Mouse (Mus musculus): ENCODE measurements at regions not wholly inside any gene's neighbourhood (a gene's known extent, or its start where the extent isn't known, plus 50 kb on each side); places are given as distances from the start of the nearest gene placed in this dataset.

DNA sequence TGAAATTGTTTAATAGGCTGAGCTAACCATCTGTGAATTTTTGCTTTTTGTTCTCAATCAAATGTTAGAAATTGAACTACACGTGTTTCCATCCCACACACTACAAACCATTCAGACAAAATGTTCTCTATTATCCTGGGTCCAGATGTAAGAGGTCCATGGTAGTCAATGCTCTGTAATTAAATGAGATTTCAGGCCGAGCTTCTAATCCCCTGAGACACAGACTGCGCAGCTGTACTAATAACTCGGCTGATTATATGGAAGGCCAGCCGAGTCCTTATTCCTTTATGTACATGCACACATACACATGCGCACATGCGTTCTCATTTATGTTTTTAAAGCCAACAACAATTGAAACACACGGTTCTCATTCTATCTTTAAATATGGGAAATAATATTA is 118.3 kb upstream of the Slc25a13 start:
- Histone ChIP-seq H3K9me3 (replicated peaks; ENCODE audit: insufficient read depth, low read length) (no peaks in the 10 kb centered on the region), H3K79me2 (ENCODE audit: control insufficient read depth, insufficient read depth, low read length, poor library complexity) (no peaks in the 10 kb centered on the region), H3K4me3 (ENCODE audit: control insufficient read depth in 1 of 2, insufficient read depth in 1 of 2, low read depth in 2 of 2, low read length in 2 of 2) (no peak overlapping the region), H3K4me1 (ENCODE audit: control insufficient read depth in 1 of 2, insufficient read depth in 2 of 2, low read length in 2 of 2) (no peaks in the 10 kb centered on the region), H3K27ac (ENCODE audit: control insufficient read depth, low read depth, low read length) (no peak overlapping the region), H3K36me3 (ENCODE audit: control insufficient read depth in 1 of 2, insufficient read depth in 2 of 2, low read length in 2 of 2) (no peaks in the 10 kb centered on the region), H3K9ac (ENCODE audit: control insufficient read depth, low read depth, low read length, poor library complexity, severe bottlenecking) (no peak overlapping the region), H3K27me3 (ENCODE audit: control insufficient read depth in 1 of 2, insufficient read depth in 2 of 2, low read length in 2 of 2) (peaks cover 0 to 1% of the 10 kb centered on the region in 2 experiments; a peak in 1 of 4 replicates)
- no peak for TF ChIP-seq MAX (IDR thresholded peaks at IDR 0.05; ENCODE audit: low read length)
- no peak for TF ChIP-seq E2F4 (IDR thresholded peaks at IDR 0.05; ENCODE audit: borderline replicate concordance, low read depth, low read length)
- no peak for TF ChIP-seq ZNF384 (IDR thresholded peaks at IDR 0.05; ENCODE audit: low read depth, low read length)
- no peak for TF ChIP-seq ZC3H11A (IDR thresholded peaks at IDR 0.05; ENCODE audit: low read depth, low read length)
- no peak for TF ChIP-seq NELFE (IDR thresholded peaks at IDR 0.05; ENCODE audit: low read depth, low read length)
- no peak for TF ChIP-seq BHLHE40 (IDR thresholded peaks at IDR 0.05; ENCODE audit: borderline replicate concordance, low read depth, low read length)
- TF ChIP-seq KAT2A (conservative IDR thresholded peaks at IDR 0.05; ENCODE audit: low read depth, low read length): no peak
- TF ChIP-seq MAZ (IDR thresholded peaks at IDR 0.05; ENCODE audit: low read depth, low read length): no peak
- TF ChIP-seq RAD21 (IDR thresholded peaks at IDR 0.05; ENCODE audit: low read depth, low read length): no peak
- no peak for TF ChIP-seq NRF1 (IDR thresholded peaks at IDR 0.05; ENCODE audit: insufficient read depth, low read depth, low read length, poor library complexity, severe bottlenecking)
- DNase-seq (ENCODE audit: low read depth, low spot score): no peak

DNA sequence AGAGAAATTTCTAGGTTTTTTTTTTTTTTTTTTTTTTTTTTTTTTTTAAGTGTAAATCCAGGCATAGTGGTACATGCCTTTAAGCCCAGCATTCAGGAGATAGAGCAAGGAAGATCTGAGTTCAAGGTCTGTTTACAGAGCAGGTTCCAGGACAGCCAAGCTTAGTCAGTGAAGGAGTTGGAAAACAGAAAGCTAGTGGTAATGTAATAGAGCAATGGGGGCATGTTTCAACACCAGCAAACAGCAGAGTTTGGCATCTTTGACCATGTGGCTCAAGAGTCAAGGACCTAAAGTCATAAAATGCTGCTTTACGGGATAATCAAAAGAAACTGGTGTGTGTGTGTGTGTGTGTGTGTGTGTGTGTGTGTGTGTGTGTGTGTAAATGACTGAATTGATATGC is 113.3 kb upstream of the Slc25a13 start:
- no peak for TF ChIP-seq E2F4 (IDR thresholded peaks at IDR 0.05; ENCODE audit: borderline replicate concordance, low read depth, low read length)
- TF ChIP-seq TCF12 (IDR thresholded peaks at IDR 0.05; ENCODE audit: low read depth, low read length): no peak
- no peak for TF ChIP-seq MYC (IDR thresholded peaks at IDR 0.05; ENCODE audit: low read depth, low read length)
- TF ChIP-seq POLR2AphosphoS2 (IDR thresholded peaks at IDR 0.05; ENCODE audit: low read length): no peak
- no peak for TF ChIP-seq TAL1 (IDR thresholded peaks at IDR 0.05; ENCODE audit: low read length)
- no peak for TF ChIP-seq ELF1 (IDR thresholded peaks at IDR 0.05; ENCODE audit: low read depth, low read length)
- TF ChIP-seq MAZ (IDR thresholded peaks at IDR 0.05; ENCODE audit: low read depth, low read length): no peak
- TF ChIP-seq SMC3 (IDR thresholded peaks at IDR 0.05; ENCODE audit: low read depth, low read length): no peak
- TF ChIP-seq RAD21 (IDR thresholded peaks at IDR 0.05; ENCODE audit: low read depth, low read length): no peak
- no peak for TF ChIP-seq MEF2A (IDR thresholded peaks at IDR 0.05; ENCODE audit: extremely low read depth, insufficient replicate concordance, low read depth, low read length, poor library complexity, severe bottlenecking)
- no peak for TF ChIP-seq BHLHE40 (IDR thresholded peaks at IDR 0.05; ENCODE audit: borderline replicate concordance, low read depth, low read length)
- no peak for TF ChIP-seq RCOR1 (IDR thresholded peaks at IDR 0.05; ENCODE audit: low read depth, low read length)
- no peak for TF ChIP-seq POLR2A (IDR thresholded peaks at IDR 0.05; ENCODE audit: control insufficient read depth in 1 of 2, insufficient read depth in 1 of 2, low read depth in 1 of 2, low read length in 2 of 2, poor library complexity in 1 of 2)
- TF ChIP-seq NRF1 (IDR thresholded peaks at IDR 0.05; ENCODE audit: insufficient read depth, low read depth, low read length, poor library complexity, severe bottlenecking): no peak
- TF ChIP-seq MAFK (IDR thresholded peaks at IDR 0.05; ENCODE audit: borderline replicate concordance, low read depth, low read length): no peak
- Histone ChIP-seq H3K36me3 (ENCODE audit: control insufficient read depth in 1 of 2, insufficient read depth in 2 of 2, low read length in 2 of 2) (no peaks in the 10 kb centered on the region), H3K4me1 (ENCODE audit: control insufficient read depth in 1 of 2, insufficient read depth in 2 of 2, low read length in 2 of 2) (no peaks in the 10 kb centered on the region), H3K4me3 (ENCODE audit: control insufficient read depth in 1 of 2, insufficient read depth in 1 of 2, low read depth in 2 of 2, low read length in 2 of 2) (no peak overlapping the region), H3K27ac (ENCODE audit: control insufficient read depth, low read depth, low read length) (no peak overlapping the region), H3K79me2 (ENCODE audit: control insufficient read depth, insufficient read depth, low read length, poor library complexity) (no peaks in the 10 kb centered on the region), H3K27me3 (ENCODE audit: control insufficient read depth in 1 of 2, insufficient read depth in 2 of 2, low read length in 2 of 2) (no peaks in the 10 kb centered on the region), H3K9ac (ENCODE audit: control insufficient read depth, low read depth, low read length, poor library complexity, severe bottlenecking) (no peak overlapping the region), H3K9me3 (replicated peaks; ENCODE audit: insufficient read depth, low read length) (no peaks in the 10 kb centered on the region)
- DNase-seq (ENCODE audit: low read depth, low spot score): no peak

Measured in MEL (cell line).